Comparison of ENCODE assay signal across 8 mouse cellular contexts in the genomic region with DNA sequence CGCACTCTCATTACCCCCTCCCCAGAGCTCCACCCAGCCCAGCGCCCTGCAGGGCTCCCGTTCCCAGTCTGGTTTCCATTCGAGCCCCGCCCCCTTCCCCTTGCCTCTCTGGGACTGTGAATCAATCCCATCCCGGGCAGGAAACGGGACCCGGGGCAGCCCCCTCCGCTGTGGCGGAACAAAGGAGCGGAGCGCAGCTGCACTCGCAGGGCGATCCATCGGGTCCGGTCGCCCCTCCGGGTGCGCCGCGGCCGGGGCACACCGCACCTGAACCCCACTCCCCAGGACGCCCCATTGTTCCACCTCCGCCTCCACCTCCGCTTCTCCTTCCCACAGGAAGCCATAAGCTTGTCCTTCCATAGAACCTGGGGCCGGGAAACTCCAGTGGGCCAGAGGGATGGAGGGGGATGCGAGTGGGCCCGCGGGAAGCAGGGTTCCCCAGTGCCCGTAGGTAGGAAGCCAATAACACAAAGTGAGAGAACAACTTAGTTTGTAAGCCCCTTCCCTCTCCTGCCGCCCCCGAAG. TPM values are rescaled to one million over a fixed set of nuclear protein-coding genes. Genes with fewer than 3 reads are reported as not detected.
DNase-seq lines count a peak whose midpoint lies in the region; ATAC-seq and TF ChIP-seq lines count a peak whose summit lies in the region.

No protein-coding gene starts in this region.

- peak; percentile 95 for TF ChIP-seq POLR2A in limb, embryonic 14.5 days (IDR thresholded peaks at IDR 0.05; ENCODE audit: borderline replicate concordance, extremely low read depth, insufficient read depth, insufficient read length)

- peak overlapping the region; percentile 69 for H3K27ac ChIP-seq in hindbrain, postnatal 0 days
- H3K27ac ChIP-seq in limb, embryonic 14.5 days (replicated peaks; ENCODE audit: low read depth, low read length): peak overlapping the region; percentile 94
- H3K27ac ChIP-seq in midbrain, embryonic 13.5 days: peak overlapping the region; percentile 93
- H3K27ac ChIP-seq in stomach, embryonic 14.5 days (ENCODE audit: low read length): peak overlapping the region; percentile 92

- H3K9me3 ChIP-seq in hindbrain, postnatal 0 days (ENCODE audit: low read length): no peaks in the 10 kb centered on the region
- H3K9me3 ChIP-seq in limb, embryonic 14.5 days (ENCODE audit: control insufficient read depth, low read length): no peaks in the 10 kb centered on the region
- H3K9me3 ChIP-seq in midbrain, embryonic 13.5 days: no peaks in the 10 kb centered on the region
- H3K9me3 ChIP-seq in stomach, embryonic 14.5 days (ENCODE audit: control insufficient read depth, low read depth, low read length): no peaks in the 10 kb centered on the region

- peak; percentile 13; the same call in 1 of the 2 replicates for ATAC-seq in cerebellum, adult (ENCODE audit: insufficient number of reproducible peaks, low FRiP score, low TSS enrichment)
- ATAC-seq in hindbrain, postnatal 0 days: peak; percentile 73
- ATAC-seq in limb, embryonic 14.5 days (ENCODE audit: low FRiP score, low read depth): peak; percentile 82
- peak; percentile 91 for ATAC-seq in midbrain, embryonic 13.5 days
- ATAC-seq in stomach, embryonic 14.5 days (ENCODE audit: insufficient number of reproducible peaks, insufficient read depth, low FRiP score, low read depth): peak; percentile 81

- no peak for DNase-seq in cerebellum, adult 11-12 months
- DNase-seq in cerebellum, postnatal 14 days: peak; percentile 63 to 73
- peak; percentile 85 for DNase-seq in gastrocnemius, postnatal 14 days
- DNase-seq in hindbrain, postnatal 0 days (ENCODE audit: low spot score): peak; percentile 65
- DNase-seq in limb, embryonic 14.5 days (ENCODE audit: low spot score): peak; percentile 75

- peak overlapping the region; percentile 58 for H3K9ac ChIP-seq in hindbrain, postnatal 0 days (replicated peaks; ENCODE audit: low read length)
- peak overlapping the region; percentile 97 for H3K9ac ChIP-seq in limb, embryonic 14.5 days (ENCODE audit: low read depth, low read length, severe bottlenecking)
- H3K9ac ChIP-seq in midbrain, embryonic 13.5 days (replicated peaks): peak overlapping the region; percentile 91
- peak overlapping the region; percentile 94 for H3K9ac ChIP-seq in stomach, embryonic 14.5 days (replicated peaks; ENCODE audit: low read depth, low read length)

- H3K4me3 ChIP-seq in hindbrain, postnatal 0 days (ENCODE audit: low read length): peak overlapping the region; percentile 52
- H3K4me3 ChIP-seq in limb, embryonic 14.5 days (replicated peaks; ENCODE audit: low read length): peak overlapping the region; percentile 87
- H3K4me3 ChIP-seq in midbrain, embryonic 13.5 days (replicated peaks): peak overlapping the region; percentile 86
- H3K4me3 ChIP-seq in stomach, embryonic 14.5 days (ENCODE audit: low read depth, low read length): peak overlapping the region; percentile 93

- no peak for TF ChIP-seq CTCF in hindbrain, postnatal 0 days (IDR thresholded peaks at IDR 0.05; ENCODE audit: low read depth)

- no peaks in the 10 kb centered on the region for H3K36me3 ChIP-seq in hindbrain, postnatal 0 days (ENCODE audit: insufficient read depth, low read length)
- peaks cover 5% of the 10 kb centered on the region; the same call in 1 of the 2 replicates for H3K36me3 ChIP-seq in limb, embryonic 14.5 days (ENCODE audit: control insufficient read depth, insufficient read depth, low read length)
- H3K36me3 ChIP-seq in midbrain, embryonic 13.5 days: 0 out of 2 replicates have a peak, but pooled peaks cover 3% of the 10 kb centered on the region
- H3K36me3 ChIP-seq in stomach, embryonic 14.5 days (ENCODE audit: control insufficient read depth, insufficient read depth, low read length): 0 out of 2 replicates have a peak, but pooled peaks cover 2% of the 10 kb centered on the region

- intact Hi-C loops in gastrocnemius, postnatal 14 days (cut with DNase I; ENCODE audit: low total_unique reads): no loop called here

- H3K4me1 ChIP-seq in hindbrain, postnatal 0 days (ENCODE audit: insufficient read depth, low read length): no peaks in the 10 kb centered on the region
- peaks cover 18% of the 10 kb centered on the region for H3K4me1 ChIP-seq in limb, embryonic 14.5 days (ENCODE audit: control insufficient read depth, insufficient read depth, low read length)
- H3K4me1 ChIP-seq in midbrain, embryonic 13.5 days (replicated peaks): peaks cover 39% of the 10 kb centered on the region
- H3K4me1 ChIP-seq in stomach, embryonic 14.5 days (ENCODE audit: control insufficient read depth, insufficient read depth, low read length): peaks cover 21% of the 10 kb centered on the region

- H3K27me3 ChIP-seq in hindbrain, postnatal 0 days (ENCODE audit: insufficient read depth, low read length): no peaks in the 10 kb centered on the region
- no peaks in the 10 kb centered on the region for H3K27me3 ChIP-seq in limb, embryonic 14.5 days (ENCODE audit: control insufficient read depth, insufficient read depth, low read length)
- H3K27me3 ChIP-seq in midbrain, embryonic 13.5 days: 0 out of 2 replicates have a peak, but pooled peaks cover 4% of the 10 kb centered on the region
- H3K27me3 ChIP-seq in stomach, embryonic 14.5 days (ENCODE audit: control insufficient read depth, insufficient read depth, low read length): no peaks in the 10 kb centered on the region

- H3K4me2 ChIP-seq in hindbrain, postnatal 0 days (ENCODE audit: low read depth, low read length): peak overlapping the region; percentile 67
- peak overlapping the region; percentile 61 for H3K4me2 ChIP-seq in limb, embryonic 14.5 days (replicated peaks; ENCODE audit: low read depth, low read length, severe bottlenecking)
- H3K4me2 ChIP-seq in midbrain, embryonic 13.5 days (replicated peaks): peak overlapping the region; percentile 67
- peak overlapping the region; percentile 56 for H3K4me2 ChIP-seq in stomach, embryonic 14.5 days (replicated peaks; ENCODE audit: low read depth, low read length)

- WGBS in hindbrain, postnatal 0 days: 1% methylated on average over 33 of the region's 33 CpGs
- WGBS in limb, embryonic 14.5 days: under 1% methylated on average over 31 of the region's 33 CpGs
- under 1% methylated on average over 33 of the region's 33 CpGs for WGBS in midbrain, embryonic 13.5 days
- under 1% methylated on average over 33 of the region's 33 CpGs for WGBS in stomach, embryonic 14.5 days

RNA-seq across cellular contexts. Expression of a gene that starts 0.8 kb away (rescaled TPM):
- total RNA-seq in gastrocnemius, postnatal 14 days (2021): 10 to 100 TPM; 26.0 to 28.2 TPM
- total RNA-seq in hindbrain, postnatal 0 days (2014; rRNA removed): 20.3 and 27.9 TPM in 2 replicates
- 44.7 and 45.2 TPM in 2 replicates for polyA plus RNA-seq in hindbrain, postnatal 0 days (2015; fragmentation: Nextera tagmentation; extraction: Ambion mirVana)
- polyA plus RNA-seq in limb, embryonic 14.5 days (2012; rRNA removed): 47.8 and 53.5 TPM in 2 replicates
- polyA plus RNA-seq in limb, embryonic 14.5 days (2014; fragmentation: Nextera tagmentation; extraction: Ambion mirVana): 107 and 113 TPM in 2 replicates
- 91.0 and 92.2 TPM in 2 replicates for polyA plus RNA-seq in midbrain, embryonic 13.5 days (2015; fragmentation: Nextera tagmentation; extraction: Ambion mirVana)
- 107 and 108 TPM in 2 replicates for polyA plus RNA-seq in stomach, embryonic 14.5 days (2014; fragmentation: Nextera tagmentation; extraction: Ambion mirVana)

Comparison
In these comparisons a context has a peak if more than half of its experiments do, and no peak if none do; other contexts are left out.
1. ATAC-seq: peak in every context shown above with its lines; median percentile 91 in midbrain, embryonic 13.5 days; 82 in limb, embryonic 14.5 days; 81 in stomach, embryonic 14.5 days; 73 in hindbrain, postnatal 0 days; 13 in cerebellum, adult.